Mouse (Mus musculus) heart, embryonic 13.5 days (tissue): ENCODE results near the gene Vmn2r70. TPM values are rescaled to one million over a fixed set of nuclear protein-coding genes. Genes with fewer than 3 reads are reported as not detected.

ENCODE experiments used
- ATAC-seq: fragments of 200-750 bp; cut with Nextera tagmentation; 2 replicates; pipeline ENCODE4 v1.8.0; 2017; ENCODE audit warnings: moderate TSS enrichment; ENCODE audit not compliant: insufficient number of reproducible peaks, low FRiP score, low TSS enrichment; ENCODE audit errors: extremely low read depth
- H3K27ac ChIP-seq: fragments of 300-500 bp; sonication (generic); replicated peaks from 2 replicates; pipeline ENCODE4 v1.5.1; 2015; ENCODE audit warnings: moderate library complexity, mild to moderate bottlenecking, inconsistent platforms
- H3K27me3 ChIP-seq: fragments of 300-500 bp; sonication (generic); replicated peaks from 2 replicates; pipeline ENCODE4 v1.6.1; 2015; ENCODE audit warnings: mild to moderate bottlenecking, inconsistent platforms
- H3K36me3 ChIP-seq: fragments of 300-500 bp; sonication (generic); 2 replicates; pipeline ENCODE4 v1.6.1; 2015; ENCODE audit warnings: mild to moderate bottlenecking, inconsistent platforms
- H3K4me1 ChIP-seq: fragments of 300-500 bp; sonication (generic); 2 replicates; pipeline ENCODE4 v1.6.1; 2015; ENCODE audit warnings: inconsistent platforms
- H3K4me2 ChIP-seq: fragments of 300-500 bp; sonication (generic); 2 replicates; pipeline ENCODE4 v1.6.1; 2015; ENCODE audit warnings: inconsistent platforms, mild to moderate bottlenecking, moderate library complexity
- H3K4me3 ChIP-seq: fragments of 300-500 bp; sonication (generic); 2 replicates; pipeline ENCODE4 v1.5.1; 2015; ENCODE audit warnings: moderate library complexity, mild to moderate bottlenecking, inconsistent platforms
- H3K9ac ChIP-seq: fragments of 300-500 bp; sonication (generic); 2 replicates; pipeline ENCODE4 v1.6.1; 2015; ENCODE audit warnings: inconsistent platforms, mild to moderate bottlenecking, moderate library complexity
- H3K9me3 ChIP-seq: fragments of 300-500 bp; sonication (generic); 2 replicates; pipeline ENCODE4 v1.6.1; 2016; ENCODE audit warnings: inconsistent platforms
- whole genome bisulfite sequencing: fragments of 180-500 bp; shearing (Covaris S2); methylation state at CpG from one replicate; pipeline ENCODE4 v1.1.7; 2015; ENCODE audit warnings: mixed read lengths; 5-methylcytosine and 5-hydroxymethylcytosine counted together
- polyA plus RNA-seq: library from polyadenylated mRNA; unstranded; fragments of >200 nt; fragmentation: Nextera tagmentation; extraction: Ambion mirVana; gene quantifications from 2 replicates; pipeline ENCODE4 v1.2.1, GENCODE M21; 2015

Gene Vmn2r70
- not detected in 2 replicates for polyA plus RNA-seq

DNA sequence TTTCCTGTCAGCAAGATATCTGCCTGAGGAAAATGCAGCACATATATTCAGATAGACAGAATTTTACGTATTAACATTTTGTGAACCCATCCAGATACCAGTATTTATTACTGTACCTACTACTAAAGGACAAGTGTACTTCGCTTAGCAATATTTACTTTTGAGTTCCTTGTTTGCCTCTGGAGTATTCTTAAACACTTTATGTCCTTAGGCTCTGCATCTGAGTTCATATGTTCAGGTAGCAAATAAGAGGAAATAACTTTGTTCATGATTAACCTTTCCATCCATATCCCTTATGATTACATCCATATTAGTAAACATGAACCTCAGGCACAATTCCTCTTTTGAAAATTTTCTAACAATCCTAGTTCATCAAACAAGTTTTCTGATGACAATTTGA, at the start of gene Vmn2r70:
TSS of gene Vmn2r70 (minus strand) at position 101 of the 400 bp plus-strand sequence.
- no peaks in the 10 kb centered on the region for H3K4me1 ChIP-seq
- no peak for ATAC-seq
- 67% methylated on average over 2 of the region's 2 CpGs for WGBS
- no peak within 1 kb of the TSS for H3K4me3 ChIP-seq
- H3K36me3 ChIP-seq = no peaks in the 10 kb centered on the region
- no peak within 1 kb of the TSS for H3K27ac ChIP-seq
- no peak within 1 kb of the TSS for H3K9ac ChIP-seq
- H3K27me3 ChIP-seq = no peaks in the 10 kb centered on the region
- H3K9me3 ChIP-seq = peaks cover 6% of the 10 kb centered on the region; the same call in 1 of the 2 replicates
- no peak within 1 kb of the TSS for H3K4me2 ChIP-seq

- no peak for ATAC-seq
- no peaks in the 10 kb centered on the region for H3K27me3 ChIP-seq
- H3K9me3 ChIP-seq = peaks cover 10% of the 10 kb centered on the region
- H3K9ac ChIP-seq = no peak within 1 kb of the TSS
- H3K4me2 ChIP-seq = no peak within 1 kb of the TSS
- no peak within 1 kb of the TSS for H3K27ac ChIP-seq
- 64% methylated on average over 5 of the region's 5 CpGs for WGBS
- H3K4me1 ChIP-seq = no peaks in the 10 kb centered on the region
- H3K36me3 ChIP-seq = no peaks in the 10 kb centered on the region
- no peak within 1 kb of the TSS for H3K4me3 ChIP-seq
Measured at GRCm38 (mm10) chr7:85562787-85563186, 6.2 kb downstream of the Vmn2r70 start, which contains the start of gene Vmn2r71. Vmn2r71 (plus strand) TSS chr7:85563087.

DNA sequence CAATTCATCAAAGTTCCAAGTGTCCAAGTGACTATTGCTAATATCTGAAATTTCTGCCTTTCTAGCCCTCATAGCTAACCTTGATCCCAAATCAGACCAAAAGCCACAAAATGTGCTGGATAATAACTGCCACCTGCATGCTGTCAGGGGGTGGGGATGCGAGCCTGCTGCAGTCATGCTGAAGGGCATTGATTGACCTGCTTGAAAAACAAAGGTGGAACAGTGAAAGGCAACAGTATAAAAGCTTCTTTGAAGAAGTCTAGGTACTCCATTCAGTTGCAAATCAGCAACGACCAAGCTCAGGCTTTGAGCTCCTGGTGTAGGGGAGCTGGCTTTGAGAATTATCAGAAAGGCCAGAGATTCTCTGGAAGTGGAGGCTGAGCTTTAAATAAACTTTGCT, 25.9 kb downstream of the Vmn2r70 start:
- H3K4me2 ChIP-seq = no peak overlapping the region
- no peak overlapping the region for H3K9ac ChIP-seq
- WGBS = 59% methylated on average over 2 of the region's 2 CpGs
- no peak for ATAC-seq
- no peaks in the 10 kb centered on the region for H3K4me1 ChIP-seq
- no peak overlapping the region for H3K4me3 ChIP-seq
- H3K9me3 ChIP-seq = peaks cover 22% of the 10 kb centered on the region
- H3K27ac ChIP-seq = no peak overlapping the region
- H3K36me3 ChIP-seq = no peaks in the 10 kb centered on the region
- no peaks in the 10 kb centered on the region for H3K27me3 ChIP-seq

DNA sequence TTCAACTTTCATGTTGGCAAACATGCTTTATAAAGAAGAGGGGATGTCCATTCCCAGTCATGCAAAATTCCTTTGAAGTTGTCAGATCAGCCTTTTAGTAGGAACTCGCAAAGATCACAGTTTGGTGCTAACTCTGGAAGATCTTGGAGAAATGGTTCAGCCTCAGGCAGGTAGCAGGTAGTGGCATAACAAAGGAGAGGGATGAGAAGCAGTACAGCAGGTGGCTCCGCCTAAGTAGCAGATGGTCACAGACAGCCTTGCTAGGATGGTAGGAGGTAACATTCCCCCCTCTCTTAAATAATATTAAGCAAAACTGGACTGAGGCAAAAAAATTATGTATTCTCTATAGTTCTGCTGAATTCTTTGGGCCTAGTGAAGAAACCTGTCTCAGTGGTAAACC, 26.9 kb downstream of the Vmn2r70 start:
- no peaks in the 10 kb centered on the region for H3K4me1 ChIP-seq
- H3K27me3 ChIP-seq = no peaks in the 10 kb centered on the region
- no peak overlapping the region for H3K27ac ChIP-seq
- H3K4me3 ChIP-seq = no peak overlapping the region
- H3K36me3 ChIP-seq = no peaks in the 10 kb centered on the region
- no peak for ATAC-seq
- no peak overlapping the region for H3K9ac ChIP-seq
- WGBS = 76% methylated on average over 2 of the region's 2 CpGs
- no peak overlapping the region for H3K4me2 ChIP-seq
- peaks cover 25% of the 10 kb centered on the region for H3K9me3 ChIP-seq

Other genes starting within 250 kb of the Vmn2r70 start
- not detected in 2 replicates for gene Vmn2r69, start 153.3 kb downstream of the Vmn2r70 start, polyA plus RNA-seq
- not detected in 2 replicates for gene Vmn2r71, start 6.1 kb downstream of the Vmn2r70 start, polyA plus RNA-seq
- not detected in 2 replicates for gene Vmn2r72, start 185.9 kb upstream of the Vmn2r70 start, polyA plus RNA-seq